Mouse (Mus musculus) central nervous system, embryonic 14 days (tissue): ENCODE data around the gene Gm10800. TPM values are rescaled to one million over a fixed set of nuclear protein-coding genes. Genes with fewer than 3 reads are reported as not detected.

Experiments used
- polyA plus RNA-seq: library from polyadenylated mRNA; depleted of rRNA; stranded (reverse); fragments of >200 nt; gene quantifications from 2 replicates; pipeline ENCODE4 v1.2.3, GENCODE M21; 2012; rRNA removed

The Gm10800 gene
- polyA plus RNA-seq: 3.6 and 4.5 TPM in 2 replicates

DNA sequence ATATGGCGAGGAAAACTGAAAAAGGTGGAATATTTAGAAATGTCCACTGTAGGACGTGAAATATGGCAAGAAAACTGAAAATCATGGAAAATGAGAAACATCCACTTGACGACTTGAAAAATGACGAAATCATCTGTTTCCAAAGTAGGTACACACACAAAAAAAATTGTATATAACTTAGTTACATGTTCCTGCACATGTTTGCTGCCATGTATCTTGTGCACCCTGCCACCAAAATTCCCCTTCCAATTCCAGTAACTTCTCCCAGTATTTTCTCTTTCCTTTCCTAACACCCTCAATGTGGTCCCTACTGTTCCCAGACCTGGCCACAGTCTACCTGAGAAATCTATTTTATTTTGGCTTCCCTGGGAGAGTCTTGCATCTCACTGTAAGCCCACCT, at the start of gene Gm10800:
Gene Gm10800, minus strand, starts transcription at position 101 of the 400 bp plus-strand sequence.

DNA sequence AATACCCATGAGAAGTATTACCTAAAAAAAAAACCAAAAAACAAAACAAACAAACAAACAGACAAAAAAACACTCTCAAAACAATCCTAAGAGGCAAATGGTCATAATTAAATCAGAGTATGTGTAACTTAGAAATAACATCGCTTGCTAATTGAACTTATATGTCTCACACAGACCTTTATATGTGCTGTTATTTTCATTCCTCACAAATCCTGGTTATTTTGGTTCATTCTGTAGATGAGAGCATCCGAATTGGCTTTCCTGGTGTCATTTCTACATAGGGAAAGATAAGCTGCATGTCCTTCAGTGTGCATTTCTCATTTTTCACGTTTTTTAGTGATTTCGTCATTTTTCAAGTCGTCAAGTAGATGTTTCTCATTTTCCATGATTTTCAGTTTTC, 5.2 kb downstream of the Gm10800 start, which contains the start of gene Gm10801:
Gene Gm10801, plus strand, starts transcription at position 301 of the 400 bp plus-strand sequence.

Other genes starting within 250 kb of the Gm10800 start
- 1.5 TPM in 2 replicates for gene Gm10801, start 5.1 kb downstream of the Gm10800 start, polyA plus RNA-seq